Mouse (Mus musculus) neutrophil, adult 5-6 weeks (primary cell): Measurements from ENCODE around the gene Myh7. TPM values are rescaled to one million over a fixed set of nuclear protein-coding genes. Genes with fewer than 3 reads are reported as not detected.
"Not testable (repeated sequence)": the region's sequence is repeated elsewhere in the genome, so short reads cannot be mapped to it uniquely, and the experiment has no call there.

Experiments
- ATAC-seq: fragments of 151-379, 151-347 bp; 2 replicates; pipeline ENCODE4 v1.8.0; 2017; ENCODE audit warnings: mild to moderate bottlenecking, moderate TSS enrichment; ENCODE audit not compliant: insufficient number of reproducible peaks, poor library complexity, low FRiP score, severe bottlenecking; ENCODE audit errors: extremely low read depth
- total RNA-seq: library from RNA; stranded (forward); fragments of 200-1000 nt; gene quantifications from 2 replicates; pipeline ENCODE4 v1.2.3, GENCODE M21; 2017

Myh7 gene
- not detected in 2 replicates for total RNA-seq

GRCm38 (mm10) chr14:54994136-54994868 is at the start of gene Myh7:
Myh7 (minus strand) TSS chr14:54994626.
- ATAC-seq: no peak

DNA sequence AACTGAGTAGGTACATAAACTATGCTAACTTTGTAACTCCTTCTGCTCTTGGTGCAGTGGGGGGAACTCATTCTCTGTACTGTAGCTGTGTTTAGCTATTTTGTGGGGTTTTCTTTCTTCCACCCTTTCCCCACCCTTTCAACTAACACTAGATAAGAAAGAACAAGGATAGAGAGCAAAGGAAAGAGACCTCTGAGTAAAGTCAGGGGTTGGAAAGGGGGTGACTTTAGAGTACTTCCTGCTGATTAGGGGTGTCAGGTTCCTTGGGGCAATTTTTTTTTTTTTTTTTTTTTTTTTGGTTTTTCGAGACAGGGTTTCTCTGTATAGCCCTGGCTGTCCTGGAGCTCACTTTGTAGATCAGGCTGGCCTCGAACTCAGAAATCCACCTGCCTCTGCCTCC is 49.3 kb upstream of the Myh7 start:
- not testable (repeated sequence) for ATAC-seq

GRCm38 (mm10) chr14:55032695-55033225 is 38.3 kb upstream of the Myh7 start:
- ATAC-seq: no peak

DNA sequence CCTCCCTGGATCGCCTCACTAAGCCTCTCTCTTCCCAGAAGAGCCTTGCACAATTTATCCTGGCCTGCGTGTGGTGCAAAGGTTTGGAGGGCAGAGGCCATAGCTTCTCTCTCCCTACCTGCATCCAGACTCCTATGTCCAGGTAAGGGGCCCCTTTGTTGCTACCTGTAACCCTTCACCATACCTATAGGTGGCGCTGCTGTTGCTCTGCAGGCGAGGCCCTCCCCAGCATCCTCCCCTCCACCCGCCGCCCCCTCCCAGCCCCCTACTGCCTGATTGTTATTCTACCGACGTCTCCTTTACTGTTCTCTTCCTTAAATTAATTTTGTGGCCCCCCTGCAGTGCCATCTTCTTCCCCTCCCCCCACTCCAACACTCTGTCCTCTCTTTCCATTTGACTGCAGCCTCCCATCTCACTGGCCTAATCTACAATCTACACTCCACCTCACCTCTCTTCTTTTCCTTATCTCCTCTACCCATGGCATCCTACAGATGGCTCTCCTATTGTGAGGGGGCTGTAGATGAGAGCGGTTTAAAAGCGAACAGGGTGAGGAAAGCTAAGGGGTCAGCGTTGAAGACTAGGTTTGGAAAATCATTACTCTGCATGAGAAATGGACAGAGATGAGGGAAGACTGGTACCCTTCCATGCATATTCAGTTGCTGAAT is 34.7 kb upstream of the Myh7 start:
- ATAC-seq: peak; percentile 28; the same call in 1 of the 2 replicates

DNA sequence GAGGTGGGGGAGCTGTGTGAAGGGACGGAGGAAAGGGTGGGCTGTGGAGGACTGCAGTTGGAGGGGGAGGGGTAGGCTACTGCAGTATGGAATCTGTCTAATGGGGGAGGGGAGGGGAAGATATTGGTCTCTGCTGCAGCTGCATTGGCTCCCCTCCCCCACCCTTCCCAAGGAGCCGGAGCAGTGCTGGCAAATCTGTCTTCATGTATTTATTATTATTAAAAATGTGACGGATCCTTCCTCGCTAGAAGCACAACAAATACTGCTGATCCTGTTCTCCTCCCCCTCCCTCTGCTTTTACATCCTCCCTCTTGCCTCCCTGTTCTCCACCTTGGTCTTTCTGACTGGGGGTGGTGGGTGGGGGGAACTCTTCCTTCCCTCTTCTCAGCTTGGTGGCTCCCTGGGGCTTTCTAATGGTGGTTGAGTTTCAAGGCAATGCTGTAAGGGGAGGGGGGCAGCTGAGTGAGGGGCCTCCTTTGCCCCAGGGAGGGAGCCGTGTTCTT is 34.0 kb upstream of the Myh7 start:
- ATAC-seq: no peak

- no peak for ATAC-seq
These were observed 33.2 kb upstream of the Myh7 start for GRCm38 (mm10) chr14:55027653-55028052.

DNA sequence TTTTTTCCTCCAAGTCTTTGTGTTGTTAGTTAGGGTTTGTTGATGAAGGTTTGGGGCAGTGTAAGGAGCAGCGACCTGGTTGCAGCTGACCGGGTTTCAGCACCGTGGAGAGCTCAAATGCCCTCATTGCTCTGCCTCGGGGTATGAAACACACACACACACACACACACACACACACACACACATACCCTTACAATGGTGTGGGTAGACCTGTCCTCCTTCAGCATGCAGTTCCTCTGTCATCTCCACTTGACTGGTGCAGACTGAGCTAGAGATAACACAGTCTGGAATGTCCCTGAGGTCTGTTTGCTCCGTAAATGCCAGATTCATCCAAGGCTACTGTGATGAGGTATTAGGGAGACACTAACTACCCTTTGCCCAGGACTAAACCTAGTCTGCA is 32.8 kb upstream of the Myh7 start:
- ATAC-seq: no peak

GRCm38 (mm10) chr14:55025527-55025926 is 31.1 kb upstream of the Myh7 start:
- ATAC-seq: no peak

DNA sequence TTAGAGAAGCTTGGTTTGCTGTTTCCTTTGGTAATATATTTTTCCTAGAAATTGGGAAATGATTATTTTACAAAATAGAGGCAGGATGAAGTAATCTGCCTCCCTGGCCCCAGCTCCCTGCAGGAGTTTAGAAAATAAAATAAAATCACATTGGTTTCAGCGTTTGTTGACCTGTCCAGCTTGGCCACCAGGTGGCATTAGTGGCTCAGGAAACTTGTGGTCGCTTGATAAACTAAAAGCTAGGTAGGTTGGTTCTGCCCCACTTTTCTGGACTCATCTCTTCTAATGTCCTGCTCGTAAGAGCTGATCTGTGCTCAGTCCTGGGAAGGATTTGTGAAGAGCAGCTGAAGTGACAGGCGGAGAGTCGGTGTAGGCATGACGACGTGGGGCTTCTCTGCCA is 29.8 kb upstream of the Myh7 start:
- no peak for ATAC-seq

DNA sequence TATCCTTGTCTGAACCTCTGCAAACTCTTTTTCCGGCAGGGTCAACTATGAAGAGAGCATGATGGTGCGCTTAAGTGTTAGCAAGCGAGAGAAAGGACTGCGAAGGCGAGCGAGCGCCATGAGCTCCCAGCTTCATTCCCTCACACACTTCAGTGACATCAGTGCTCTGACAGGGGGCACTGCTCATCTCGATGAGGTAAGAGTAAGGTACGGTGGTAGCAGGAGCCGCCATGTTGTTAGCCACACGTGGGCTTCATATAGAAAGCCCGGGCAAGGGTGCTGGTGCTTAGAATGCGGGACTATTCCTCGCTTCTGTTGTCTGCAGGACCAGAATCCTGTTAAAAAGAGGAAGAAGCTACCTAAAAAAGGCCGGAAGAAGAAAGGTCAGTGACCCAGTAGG is 28.6 kb upstream of the Myh7 start:
- no peak for ATAC-seq

- no peak for ATAC-seq
These were observed 26.0 kb upstream of the Myh7 start for GRCm38 (mm10) chr14:55020394-55020793.

GRCm38 (mm10) chr14:55016876-55017275 is 22.4 kb upstream of the Myh7 start:
- no peak for ATAC-seq

- no peak for ATAC-seq
These were observed 21.3 kb upstream of the Myh7 start for GRCm38 (mm10) chr14:55015767-55016111.

DNA sequence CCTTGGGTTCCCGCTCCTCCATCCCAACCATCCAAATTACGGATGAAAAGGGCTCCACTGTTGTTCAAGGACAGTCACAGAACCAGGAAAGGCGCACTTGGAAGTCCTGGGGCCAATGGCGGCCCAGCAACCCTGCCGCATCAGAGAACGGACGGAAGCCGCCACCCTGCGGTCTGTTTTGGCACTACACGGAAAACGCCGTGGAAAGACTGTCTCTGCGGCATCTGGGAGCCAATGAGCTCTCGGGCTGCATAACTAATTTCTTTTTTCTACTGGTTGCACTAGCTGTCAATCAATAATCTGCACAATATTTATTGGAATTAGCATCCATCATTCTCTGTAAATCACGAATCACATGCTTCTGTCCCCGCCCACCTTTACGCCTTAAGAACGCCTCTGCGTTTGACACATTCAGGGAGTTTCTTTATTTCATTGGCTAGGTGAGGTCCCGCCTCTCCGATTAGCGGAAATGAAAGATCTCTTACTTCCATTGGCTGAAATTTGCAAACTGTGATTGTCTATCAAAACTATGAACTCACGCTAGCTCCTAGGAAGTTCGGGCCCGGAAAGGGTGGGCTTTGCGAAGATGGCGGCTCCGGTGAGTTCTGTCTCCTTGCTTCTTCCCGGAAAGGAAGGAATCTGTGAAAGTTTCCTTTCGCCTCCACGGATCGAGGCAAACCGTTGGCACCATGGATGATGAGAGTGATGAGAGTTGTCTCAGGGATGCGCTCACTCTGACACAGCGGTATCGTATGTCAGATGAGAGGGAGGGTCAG is 20.8 kb upstream of the Myh7 start, which contains the start of gene Ngdn:
Ngdn (plus strand) TSS at position 464 of the 776 bp plus-strand sequence.
- peak; percentile 96 for ATAC-seq

DNA sequence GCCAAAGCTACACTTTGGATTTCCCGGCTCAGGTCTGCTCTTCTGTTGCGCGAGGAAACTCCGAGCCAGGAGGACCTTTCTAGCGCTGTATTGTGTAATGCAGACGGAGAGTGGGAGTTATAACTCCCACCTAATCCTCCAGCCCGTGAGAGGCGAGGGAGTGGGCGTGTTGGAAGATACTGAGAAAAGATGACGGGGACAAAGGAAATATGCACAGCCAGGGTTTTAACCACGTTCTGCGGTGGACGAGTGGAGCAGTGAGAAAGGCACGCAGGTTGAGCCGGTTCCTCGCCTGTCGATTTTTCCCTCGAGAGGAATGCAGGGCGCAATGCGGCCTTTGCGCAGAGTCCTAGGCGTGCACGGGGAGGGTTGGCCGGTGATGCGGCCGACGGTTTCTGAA is 20.2 kb upstream of the Myh7 start:
- 0 out of 2 replicates have a peak, but pooled peaks have one; percentile 1 for ATAC-seq

DNA sequence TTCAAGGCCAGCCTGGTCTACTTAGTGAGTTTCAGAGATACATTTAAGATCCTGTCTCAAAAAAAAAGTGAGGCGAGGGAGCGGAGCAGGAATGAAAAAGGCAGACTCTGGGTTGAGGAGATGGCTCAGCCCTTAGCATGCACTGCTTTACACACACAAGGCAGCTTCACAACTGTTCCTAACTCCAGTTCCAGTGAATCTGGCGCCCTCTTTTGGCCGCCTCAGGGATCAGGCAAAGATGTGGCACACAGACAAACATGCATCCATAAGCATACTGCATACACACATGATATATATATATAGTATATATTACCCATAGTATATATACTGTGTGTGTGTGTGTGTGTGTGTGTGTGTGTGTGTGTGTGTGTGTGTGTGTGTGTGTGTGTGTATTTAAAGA is 16.7 kb upstream of the Myh7 start:
- ATAC-seq: no peak

DNA sequence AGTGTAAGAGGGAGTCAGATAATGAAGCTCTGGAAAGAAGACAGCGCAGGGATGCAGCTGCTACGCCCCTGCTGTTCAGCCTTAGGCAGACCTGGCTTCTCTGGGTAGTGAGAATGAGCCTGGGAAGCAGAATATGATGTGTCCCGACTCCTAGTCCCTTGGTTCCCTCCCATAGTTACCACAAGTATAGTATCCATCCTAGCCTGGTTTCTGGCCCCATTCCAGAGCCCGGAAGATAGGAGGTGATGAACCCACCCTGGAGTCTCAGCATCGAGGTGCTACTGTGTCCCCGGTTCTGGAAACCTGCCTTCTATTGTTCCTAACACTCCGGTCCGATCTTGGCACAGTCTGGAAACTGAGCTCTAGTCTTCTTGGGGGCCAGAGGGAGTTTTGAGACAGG is 14.0 kb upstream of the Myh7 start:
- no peak for ATAC-seq

DNA sequence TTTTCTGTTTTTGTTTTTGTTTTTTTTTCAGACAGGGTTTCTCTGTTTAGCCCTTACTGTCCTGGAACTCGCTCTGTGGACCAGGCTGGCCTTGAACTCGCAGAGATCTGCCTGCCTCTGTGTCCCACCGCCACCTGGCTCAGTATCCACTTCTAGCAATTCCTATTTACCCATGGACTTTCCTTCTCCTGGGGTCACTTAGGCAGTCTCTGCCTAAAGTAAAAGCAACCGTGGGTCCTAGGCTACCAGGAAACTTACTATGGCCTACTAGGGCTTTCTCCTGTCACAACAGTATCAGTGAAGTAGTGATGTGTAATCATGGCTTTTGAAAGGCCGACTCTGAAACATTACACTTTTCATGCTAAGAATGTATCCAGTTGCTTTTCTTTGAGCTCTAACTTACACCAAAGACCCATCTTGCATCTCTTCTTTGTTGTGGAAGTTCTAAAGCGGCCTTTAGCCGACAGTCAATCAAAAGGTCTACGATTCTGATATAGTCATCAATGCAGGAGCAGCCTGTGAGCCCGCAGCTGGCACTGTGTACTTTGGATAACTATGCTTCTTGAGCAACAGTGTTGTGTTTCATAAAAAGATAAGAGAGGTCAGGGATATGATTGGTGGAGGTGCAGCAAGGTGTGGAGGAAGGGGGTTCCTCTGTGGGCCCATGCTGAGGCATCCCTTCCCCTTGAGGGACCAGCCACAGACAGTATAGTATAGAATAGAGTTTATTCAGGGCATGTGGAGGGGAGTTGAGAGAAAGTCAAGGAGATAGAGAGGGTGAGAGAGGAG is 12.9 kb upstream of the Myh7 start:
- ATAC-seq: no peak

GRCm38 (mm10) chr14:55006541-55006940 is 12.1 kb upstream of the Myh7 start:
- ATAC-seq: no peak
